Mouse (Mus musculus): ENCODE data around the gene Ccdc174.

Ccdc174 gene

GRCm38 (mm10) chr6:91917716-91918115 lies 39.9 kb downstream of the Ccdc174 start:
- no peak for DNase-seq (ENCODE audit: low spot score in 2 of 2)

GRCm38 (mm10) chr6:91931231-91931630 lies 53.4 kb downstream of the Ccdc174 start:
- no peak for DNase-seq (ENCODE audit: low spot score in 2 of 2)

GRCm38 (mm10) chr6:91938491-91938890 lies 60.6 kb downstream of the Ccdc174 start:
- no peak for DNase-seq (ENCODE audit: low spot score in 2 of 2)

- no peak for DNase-seq (ENCODE audit: low spot score in 2 of 2)
Observed at GRCm38 (mm10) chr6:91948426-91948825, 70.6 kb downstream of the Ccdc174 start.
